Mouse (Mus musculus) liver, postnatal 0 days (tissue): ENCODE measurements around the gene Bnip1. TPM values are rescaled to one million over a fixed set of nuclear protein-coding genes. Genes with fewer than 3 reads are reported as not detected.

Experiments used
- ATAC-seq: fragments of 200-750 bp; cut with Nextera tagmentation; 2 replicates; pipeline ENCODE4 v1.8.0; 2017; ENCODE audit warnings: mild to moderate bottlenecking, moderate library complexity
- DNase-seq: peaks from one replicate; pipeline ENCODE4 v3.0.0-alpha.2; 2016
- H3K27ac ChIP-seq: fragments of 300-500 bp; sonication (generic); 2 replicates; pipeline ENCODE4 v1.5.1; 2014; ENCODE audit warnings: antibody characterized with exemption, moderate library complexity, mild to moderate bottlenecking, low read depth
- H3K27me3 ChIP-seq: fragments of 300-500 bp; sonication (generic); 2 replicates; pipeline ENCODE4 v1.6.1; 2014; ENCODE audit warnings: low read length, control low read depth, mixed read lengths; ENCODE audit not compliant: insufficient read depth
- H3K36me3 ChIP-seq: fragments of 300-500 bp; sonication (generic); replicated peaks from 2 replicates; pipeline ENCODE4 v1.6.1; 2014; ENCODE audit warnings: mild to moderate bottlenecking, control low read depth, low read length, moderate library complexity, mixed read lengths; ENCODE audit not compliant: insufficient read depth
- H3K4me1 ChIP-seq: fragments of 300-500 bp; sonication (generic); 2 replicates; pipeline ENCODE4 v1.6.1; 2014; ENCODE audit warnings: antibody characterized with exemption, mild to moderate bottlenecking, control low read depth; ENCODE audit not compliant: insufficient read depth
- H3K4me2 ChIP-seq: fragments of 300-500 bp; sonication (generic); 2 replicates; pipeline ENCODE4 v1.6.1; 2014; ENCODE audit warnings: low read depth, mild to moderate bottlenecking, low read length, moderate library complexity, mixed read lengths
- H3K4me3 ChIP-seq: fragments of 300-500 bp; sonication (generic); 2 replicates; pipeline ENCODE4 v1.5.1; 2014; ENCODE audit warnings: low read depth, low read length
- H3K9ac ChIP-seq: fragments of 300-500 bp; sonication (generic); replicated peaks from 2 replicates; pipeline ENCODE4 v1.6.1; 2014; ENCODE audit warnings: mild to moderate bottlenecking, moderate library complexity
- H3K9me3 ChIP-seq: fragments of 300-500 bp; sonication (generic); 2 replicates; pipeline ENCODE4 v1.6.1; 2016; ENCODE audit warnings: mild to moderate bottlenecking, control low read depth, low read length, mixed read lengths
- CTCF ChIP-seq: sonication (generic); IDR thresholded peaks from 2 replicates; pipeline ENCODE4 v1.5.1; 2016; ENCODE audit warnings: antibody characterized with exemption, low read depth
- EP300 ChIP-seq: IDR thresholded peaks from 2 replicates; pipeline ENCODE4 v1.6.1; 2016; ENCODE audit warnings: antibody characterized with exemption, low read depth, mild to moderate bottlenecking
- WGBS: fragments of 180-500 bp; shearing (Covaris S2); extraction: QIAGEN DNeasy Blood & Tissue Kit; methylation state at CpG from one replicate; pipeline ENCODE4 v1.1.7; 2014; ENCODE audit not compliant: insufficient replicate concordance; 5-methylcytosine and 5-hydroxymethylcytosine counted together
- polyA plus RNA-seq: library from polyadenylated mRNA; unstranded; fragments of >200 nt; fragmentation: Nextera tagmentation; extraction: Ambion mirVana; gene quantifications from 2 replicates; pipeline ENCODE4 v1.2.1, GENCODE M21; 2015

Gene Bnip1
- polyA plus RNA-seq, 1 experiment from 2014 or later, result 19.7 TPM

DNA sequence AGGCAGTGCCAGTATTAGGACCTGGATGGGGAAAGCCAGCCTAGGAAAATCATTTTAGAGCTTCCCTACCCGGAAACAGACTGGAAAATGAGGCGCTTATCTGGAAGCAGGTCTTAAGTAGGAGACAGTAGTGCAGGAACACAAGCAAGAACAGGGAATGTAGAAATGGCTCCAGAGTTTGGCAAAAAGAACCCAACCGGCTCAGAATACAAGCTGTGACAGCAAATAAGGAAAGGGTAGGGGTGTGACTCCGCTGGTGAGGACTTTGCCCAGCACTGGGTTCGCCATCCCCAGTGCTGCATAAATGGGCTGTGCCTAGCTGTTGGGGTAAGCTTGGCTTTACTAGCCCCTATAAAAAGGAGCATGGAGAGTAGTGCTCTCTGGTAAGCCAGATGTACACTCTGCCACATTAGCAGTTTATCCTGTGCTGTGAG, 761 bp downstream of the Bnip1 start:
- Histone ChIP-seq H3K27ac (peak overlapping the region; percentile 97), H3K4me2 (peak overlapping the region; percentile 93), H3K4me1 (peaks cover 13% of the 10 kb centered on the region), H3K4me3 (peak overlapping the region; percentile 79), H3K9ac (peak overlapping the region; percentile 78), H3K36me3 (peaks cover 25% of the 10 kb centered on the region), H3K9me3 (no peaks in the 10 kb centered on the region), H3K27me3 (no peaks in the 10 kb centered on the region)
- ATAC-seq (peak; percentile 68), DNase-seq (peak; percentile 30)
- no peak for TF ChIP-seq CTCF
- no peak for TF ChIP-seq EP300
- 13% methylated on average over 5 of the region's 5 CpGs for WGBS

DNA sequence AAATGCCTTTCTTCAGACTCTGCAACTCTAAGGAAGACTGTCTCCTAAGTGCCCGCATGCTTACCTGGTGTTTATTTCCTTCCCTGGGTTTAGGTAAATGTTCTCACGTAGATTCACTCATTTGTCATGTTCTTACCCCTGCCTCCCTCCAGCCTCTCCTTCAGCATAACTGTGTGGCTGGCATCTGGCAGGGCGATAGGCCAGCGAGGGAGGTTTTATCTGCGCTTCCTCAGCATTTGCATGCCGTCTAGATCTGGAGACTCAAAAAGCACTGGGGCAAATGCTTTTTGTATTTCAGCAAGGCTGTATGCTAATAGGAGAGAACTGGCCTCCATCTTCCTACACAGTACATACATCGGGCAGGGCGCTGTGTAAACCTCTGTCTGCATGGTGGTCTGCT, 3.7 kb downstream of the Bnip1 start:
- peaks cover 40% of the 10 kb centered on the region for H3K36me3 ChIP-seq
- no peak for ATAC-seq
- H3K4me1 ChIP-seq, result peaks cover 13% of the 10 kb centered on the region
- H3K4me3 ChIP-seq, result no peak overlapping the region
- no peak overlapping the region for H3K27ac ChIP-seq
- no peak overlapping the region for H3K4me2 ChIP-seq
- no peaks in the 10 kb centered on the region for H3K27me3 ChIP-seq
- DNase-seq, result no peak
- peak; percentile 51; the same call in 1 of the 2 replicates for TF ChIP-seq EP300
- TF ChIP-seq CTCF, result no peak
- no peak overlapping the region for H3K9ac ChIP-seq
- H3K9me3 ChIP-seq, result no peaks in the 10 kb centered on the region
- WGBS, result 75% methylated on average over 8 of the region's 8 CpGs

DNA sequence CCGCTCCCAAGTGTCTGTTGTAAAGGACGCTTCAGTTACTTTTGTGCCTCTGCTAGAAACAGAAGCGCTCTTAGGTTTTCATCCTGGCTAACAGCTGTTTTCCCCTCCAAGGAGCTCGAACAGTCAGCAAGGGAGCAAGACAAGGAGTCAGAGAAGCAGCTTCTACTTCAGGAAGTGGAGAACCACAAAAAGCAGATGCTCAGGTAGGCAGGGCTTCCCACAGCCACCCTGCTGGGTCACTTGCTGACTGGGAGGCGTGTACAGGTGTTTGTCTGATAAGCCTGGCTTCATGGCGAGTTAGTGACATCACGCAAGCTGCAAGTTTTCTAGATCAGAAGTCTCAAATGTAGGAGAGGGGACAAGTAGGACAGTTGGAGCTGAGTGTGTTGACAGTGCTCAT, 5.7 kb downstream of the Bnip1 start:
- H3K4me2 ChIP-seq, result no peak overlapping the region
- no peaks in the 10 kb centered on the region for H3K27me3 ChIP-seq
- ATAC-seq (no peak), DNase-seq (no peak)
- H3K9me3 ChIP-seq, result no peaks in the 10 kb centered on the region
- no peak overlapping the region for H3K9ac ChIP-seq
- H3K4me3 ChIP-seq, result no peak overlapping the region
- no peak overlapping the region for H3K27ac ChIP-seq
- H3K36me3 ChIP-seq, result peaks cover 59% of the 10 kb centered on the region
- WGBS, result 75% methylated on average over 7 of the region's 7 CpGs
- TF ChIP-seq EP300, result no peak
- no peak for TF ChIP-seq CTCF
- peaks cover 5% of the 10 kb centered on the region; the same call in 1 of the 2 replicates for H3K4me1 ChIP-seq

DNA sequence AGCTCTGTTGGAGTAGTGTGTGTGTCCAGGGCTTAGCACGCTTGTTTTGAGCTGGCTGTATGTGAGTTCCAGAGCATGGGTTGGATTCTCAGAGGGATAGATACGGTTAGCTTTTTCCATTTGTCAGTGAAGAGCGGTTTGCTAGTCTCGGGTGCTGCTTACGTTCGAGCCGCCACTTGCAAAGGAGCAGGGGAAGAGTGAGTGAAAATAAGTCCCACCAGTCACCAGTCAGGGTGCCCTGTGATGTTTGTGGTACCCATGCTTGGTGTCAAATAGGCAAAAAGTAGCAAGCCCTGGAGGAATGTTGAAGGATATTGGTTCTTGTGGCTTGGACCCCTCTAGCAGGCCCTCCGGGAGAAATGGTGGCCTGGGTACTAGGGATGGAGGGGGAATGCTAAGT, 8.1 kb downstream of the Bnip1 start:
- Histone ChIP-seq H3K4me3 (no peak overlapping the region), H3K36me3 (peaks cover 63% of the 10 kb centered on the region), H3K27me3 (no peaks in the 10 kb centered on the region), H3K9me3 (no peaks in the 10 kb centered on the region), H3K9ac (no peak overlapping the region), H3K27ac (no peak overlapping the region), H3K4me1 (no peaks in the 10 kb centered on the region), H3K4me2 (no peak overlapping the region)
- DNase-seq (no peak), ATAC-seq (no peak)
- TF ChIP-seq EP300 (no peak), CTCF (no peak)
- 87% methylated on average over 8 of the region's 8 CpGs for WGBS

DNA sequence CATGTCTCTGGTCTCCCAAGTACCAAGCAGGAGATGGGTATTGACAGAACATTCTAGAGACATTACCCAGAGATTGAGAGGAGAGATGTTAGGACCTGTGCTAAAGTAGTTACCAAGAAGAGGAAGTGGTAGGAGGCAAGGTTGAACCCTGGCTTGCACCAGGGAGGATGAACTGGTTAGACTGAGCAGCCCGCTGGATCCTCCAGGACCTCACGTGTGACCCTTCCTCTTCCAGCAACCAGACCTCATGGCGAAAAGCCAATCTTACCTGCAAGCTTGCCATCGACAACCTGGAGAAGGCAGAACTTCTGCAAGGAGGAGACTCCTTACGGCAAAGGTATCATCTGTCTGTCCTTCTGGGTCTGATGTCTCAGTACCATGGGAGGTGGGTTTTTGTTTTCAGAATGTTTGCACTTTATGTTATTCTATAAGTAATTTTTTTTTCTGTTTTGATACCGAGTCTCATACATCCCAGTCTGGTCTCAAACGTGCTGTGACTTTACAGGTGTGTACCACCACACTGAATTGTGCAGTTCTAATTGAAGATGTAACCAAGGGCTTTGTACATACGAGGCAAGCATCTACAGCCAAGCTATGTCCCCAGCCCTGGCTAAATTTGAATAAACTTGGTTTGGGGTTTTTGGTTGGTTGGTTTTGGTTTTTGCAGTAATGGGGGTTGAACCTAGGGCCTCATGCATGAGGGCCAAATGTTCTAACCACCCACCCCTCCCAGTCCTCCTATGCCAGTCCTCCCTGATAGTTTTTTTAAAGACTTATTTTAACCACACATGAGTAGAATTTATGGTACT, 8.8 kb downstream of the Bnip1 start:
- peaks cover 57% of the 10 kb centered on the region for H3K36me3 ChIP-seq
- H3K4me1 ChIP-seq, result no peaks in the 10 kb centered on the region
- H3K4me2 ChIP-seq, result no peak overlapping the region
- DNase-seq (no peak), ATAC-seq (no peak)
- H3K4me3 ChIP-seq, result no peak overlapping the region
- H3K27ac ChIP-seq, result 0 out of 2 replicates have a peak overlapping the region, but pooled peaks have one; percentile 11
- WGBS, result 80% methylated on average over 8 of the region's 8 CpGs
- no peaks in the 10 kb centered on the region for H3K9me3 ChIP-seq
- H3K27me3 ChIP-seq, result no peaks in the 10 kb centered on the region
- TF ChIP-seq CTCF, result no peak
- TF ChIP-seq EP300, result no peak
- no peak overlapping the region for H3K9ac ChIP-seq

DNA sequence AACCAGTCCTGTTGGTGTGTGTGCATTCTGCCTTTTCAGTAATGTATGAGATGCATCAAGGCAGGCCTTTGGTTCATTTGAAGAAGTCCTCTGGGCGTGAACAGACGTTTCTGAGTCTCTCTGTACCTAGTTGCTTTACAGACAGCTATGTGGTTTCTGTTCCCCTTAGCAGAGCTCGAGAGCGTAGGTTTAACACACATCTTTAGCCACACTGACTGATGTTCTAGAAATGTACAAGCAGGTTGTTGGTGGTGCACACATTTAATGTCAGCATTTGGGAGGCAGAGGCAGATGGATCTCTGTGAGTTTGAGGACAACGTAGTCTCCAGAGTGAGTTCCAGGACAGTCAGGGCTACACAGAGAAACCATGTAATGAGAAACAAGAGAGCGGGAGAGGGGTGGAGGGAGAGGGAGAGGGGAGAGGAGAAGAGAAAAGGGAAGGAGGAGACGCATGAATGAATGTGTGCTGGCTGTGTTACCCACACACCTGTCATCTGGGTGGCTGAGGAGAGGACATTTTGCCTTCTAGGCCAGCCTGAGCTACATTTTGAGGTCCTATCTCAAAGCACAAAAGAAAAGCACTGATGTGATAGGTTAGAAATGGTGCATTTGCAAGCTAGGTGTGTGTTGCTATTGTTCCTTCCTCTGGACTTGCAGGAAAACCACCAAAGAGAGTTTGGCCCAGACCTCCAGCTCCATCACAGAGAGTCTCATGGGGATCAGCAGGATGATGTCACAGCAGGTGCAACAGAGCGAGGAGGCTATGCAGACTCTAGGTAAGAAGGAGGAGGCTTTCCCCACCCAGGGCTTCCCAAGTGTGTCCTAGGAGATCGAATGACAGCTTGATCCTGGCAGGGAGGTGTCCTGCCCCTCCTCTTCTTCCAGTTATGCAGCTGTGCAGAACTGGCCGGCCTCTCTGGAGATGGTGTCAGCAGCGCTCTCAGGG, 9.7 kb downstream of the Bnip1 start:
- ATAC-seq, result no peak
- DNase-seq, result no peak

More for the DNA sequence above, 9.7 kb downstream of the Bnip1 start:
- Histone ChIP-seq H3K4me3 (no peak overlapping the region), H3K4me1 (no peaks in the 10 kb centered on the region), H3K27me3 (no peaks in the 10 kb centered on the region), H3K9me3 (no peaks in the 10 kb centered on the region), H3K4me2 (no peak overlapping the region), H3K36me3 (peaks cover 50% of the 10 kb centered on the region), H3K27ac (0 out of 2 replicates have a peak overlapping the region, but pooled peaks have one; percentile 11), H3K9ac (no peak overlapping the region)
- TF ChIP-seq EP300, result no peak
- WGBS, result 79% methylated on average over 11 of the region's 11 CpGs
